Mouse (Mus musculus) stomach, embryonic 14.5 days (tissue): ENCODE measurements around the gene Spata1. TPM values are rescaled to one million over a fixed set of nuclear protein-coding genes. Genes with fewer than 3 reads are reported as not detected.
A peak's percentile ranks its signal among the peaks of the same experiment; 100 is the strongest.

Source experiments
- ATAC-seq: fragments of 200-750 bp; cut with Nextera tagmentation; 2 replicates; pipeline ENCODE4 v1.8.0; 2017; ENCODE audit warnings: low read depth, moderate TSS enrichment; ENCODE audit not compliant: insufficient number of reproducible peaks, insufficient read depth, low FRiP score
- H3K27ac ChIP-seq: fragments of 300-500 bp; sonication (generic); 2 replicates; pipeline ENCODE4 v1.5.1; 2014; ENCODE audit warnings: mild to moderate bottlenecking, low read length, moderate library complexity, mixed read lengths
- H3K27me3 ChIP-seq: fragments of 300-500 bp; sonication (generic); 2 replicates; pipeline ENCODE4 v1.6.1; 2014; ENCODE audit warnings: low read length, control low read depth, mixed read lengths; ENCODE audit not compliant: control insufficient read depth, insufficient read depth
- H3K36me3 ChIP-seq: fragments of 300-500 bp; sonication (generic); 2 replicates; pipeline ENCODE4 v1.6.1; 2014; ENCODE audit warnings: mild to moderate bottlenecking, control low read depth, low read length, moderate library complexity, mixed read lengths; ENCODE audit not compliant: control insufficient read depth, insufficient read depth
- H3K4me1 ChIP-seq: fragments of 300-500 bp; sonication (generic); 2 replicates; pipeline ENCODE4 v1.6.1; 2014; ENCODE audit warnings: low read length, control low read depth, mixed read lengths; ENCODE audit not compliant: control insufficient read depth, insufficient read depth
- H3K4me2 ChIP-seq: fragments of 300-500 bp; sonication (generic); replicated peaks from 2 replicates; pipeline ENCODE4 v1.6.1; 2014; ENCODE audit warnings: low read depth, low read length, control low read depth
- H3K4me3 ChIP-seq: fragments of 300-500 bp; sonication (generic); 2 replicates; pipeline ENCODE4 v1.5.1; 2014; ENCODE audit warnings: low read depth, low read length, control low read depth
- H3K9ac ChIP-seq: fragments of 300-500 bp; sonication (generic); replicated peaks from 2 replicates; pipeline ENCODE4 v1.6.1; 2014; ENCODE audit warnings: low read depth, mild to moderate bottlenecking, control low read depth, low read length, moderate library complexity, mixed read lengths
- H3K9me3 ChIP-seq: fragments of 300-500 bp; sonication (generic); 2 replicates; pipeline ENCODE4 v1.6.1; 2016; ENCODE audit warnings: low read depth, low read length, control low read depth; ENCODE audit not compliant: control insufficient read depth
- WGBS: fragments of 180-500 bp; shearing (Covaris S2); extraction: QIAGEN DNeasy Blood & Tissue Kit; methylation state at CpG from one replicate; pipeline ENCODE4 v1.1.7; 2014; 5-methylcytosine and 5-hydroxymethylcytosine counted together
- polyA plus RNA-seq: library from polyadenylated mRNA; unstranded; fragments of >200 nt; fragmentation: Nextera tagmentation; extraction: Ambion mirVana; gene quantifications from 2 replicates; pipeline ENCODE4 v1.2.1, GENCODE M21; 2014

The Spata1 gene
- 6.3 and 8.0 TPM in 2 replicates for polyA plus RNA-seq

- Histone ChIP-seq H3K4me1 (peaks cover 18% of the 10 kb centered on the region; the same call in 1 of the 2 replicates), H3K9me3 (no peaks in the 10 kb centered on the region), H3K9ac (peak within 1 kb of the TSS; percentile 87), H3K4me3 (peak within 1 kb of the TSS; percentile 94), H3K27ac (peak within 1 kb of the TSS; percentile 91), H3K4me2 (peak within 1 kb of the TSS; percentile 82), H3K36me3 (peaks cover 14% of the 10 kb centered on the region), H3K27me3 (no peaks in the 10 kb centered on the region)
- peak; percentile 95 for ATAC-seq
- WGBS, result under 1% methylated on average over 46 of the region's 88 CpGs
These were observed at the start of gene Spata1, which contains the start of gene Gng5 for GRCm38 (mm10) chr3:146499431-146500002. Spata1 (minus strand) TSS chr3:146499753. Gng5 (plus strand) TSS chr3:146499807.

- no peaks in the 10 kb centered on the region for H3K27me3 ChIP-seq
- no peak overlapping the region for H3K9ac ChIP-seq
- H3K9me3 ChIP-seq, result no peaks in the 10 kb centered on the region
- H3K4me1 ChIP-seq, result no peaks in the 10 kb centered on the region
- H3K27ac ChIP-seq, result no peak overlapping the region
- ATAC-seq, result no peak
- WGBS, result 22% methylated on average over 1 of the region's 1 CpGs
- H3K4me3 ChIP-seq, result no peak overlapping the region
- no peaks in the 10 kb centered on the region for H3K36me3 ChIP-seq
- H3K4me2 ChIP-seq, result no peak overlapping the region
These were observed 44.1 kb upstream of the Spata1 start for GRCm38 (mm10) chr3:146543632-146544031.

GRCm38 (mm10) chr3:146540521-146541273, 41.1 kb upstream of the Spata1 start:
- Histone ChIP-seq H3K4me1 (no peaks in the 10 kb centered on the region), H3K27ac (no peak overlapping the region), H3K27me3 (no peaks in the 10 kb centered on the region), H3K36me3 (no peaks in the 10 kb centered on the region), H3K9me3 (no peaks in the 10 kb centered on the region), H3K4me2 (no peak overlapping the region), H3K9ac (no peak overlapping the region), H3K4me3 (no peak overlapping the region)
- WGBS, result 37% methylated on average over 4 of the region's 4 CpGs
- ATAC-seq, result no peak

- no peaks in the 10 kb centered on the region for H3K27me3 ChIP-seq
- no peak for ATAC-seq
- H3K4me1 ChIP-seq, result no peaks in the 10 kb centered on the region
- no peaks in the 10 kb centered on the region for H3K9me3 ChIP-seq
- H3K4me2 ChIP-seq, result no peak overlapping the region
- H3K9ac ChIP-seq, result no peak overlapping the region
- H3K27ac ChIP-seq, result no peak overlapping the region
- H3K36me3 ChIP-seq, result no peaks in the 10 kb centered on the region
- WGBS, result 66% methylated on average over 6 of the region's 6 CpGs
- H3K4me3 ChIP-seq, result no peak overlapping the region
These were observed 35.4 kb upstream of the Spata1 start for GRCm38 (mm10) chr3:146534986-146535385.

- WGBS, result 49% methylated on average over 2 of the region's 2 CpGs
- no peaks in the 10 kb centered on the region for H3K4me1 ChIP-seq
- no peak overlapping the region for H3K4me2 ChIP-seq
- H3K9ac ChIP-seq, result no peak overlapping the region
- H3K27me3 ChIP-seq, result no peaks in the 10 kb centered on the region
- ATAC-seq, result no peak
- no peaks in the 10 kb centered on the region for H3K9me3 ChIP-seq
- H3K36me3 ChIP-seq, result no peaks in the 10 kb centered on the region
- no peak overlapping the region for H3K27ac ChIP-seq
- H3K4me3 ChIP-seq, result no peak overlapping the region
These were observed 28.8 kb upstream of the Spata1 start for GRCm38 (mm10) chr3:146528335-146528734.

GRCm38 (mm10) chr3:146521652-146522020, 22.1 kb upstream of the Spata1 start:
- Histone ChIP-seq H3K27ac (peak overlapping the region; percentile 99), H3K9ac (0 out of 2 replicates have a peak overlapping the region, but pooled peaks have one; percentile 77), H3K4me3 (peak overlapping the region; percentile 86), H3K36me3 (peaks cover 9% of the 10 kb centered on the region; the same call in 1 of the 2 replicates), H3K9me3 (no peaks in the 10 kb centered on the region), H3K4me1 (no peaks in the 10 kb centered on the region), H3K4me2 (peak overlapping the region; percentile 66), H3K27me3 (no peaks in the 10 kb centered on the region)
- no peak for ATAC-seq
- WGBS, result 12% methylated on average over 8 of the region's 8 CpGs

- peak within 1 kb of the TSS; percentile 99 for H3K27ac ChIP-seq
- peaks cover 9% of the 10 kb centered on the region; the same call in 1 of the 2 replicates for H3K36me3 ChIP-seq
- H3K9ac ChIP-seq, result peak within 1 kb of the TSS; percentile 77
- H3K27me3 ChIP-seq, result no peaks in the 10 kb centered on the region
- peak within 1 kb of the TSS; percentile 86 for H3K4me3 ChIP-seq
- H3K9me3 ChIP-seq, result no peaks in the 10 kb centered on the region
- ATAC-seq, result peak; percentile 95
- no peaks in the 10 kb centered on the region for H3K4me1 ChIP-seq
- H3K4me2 ChIP-seq, result peak within 1 kb of the TSS; percentile 66
- under 1% methylated on average over 69 of the region's 82 CpGs for WGBS
These were observed 21.5 kb upstream of the Spata1 start, which contains the start of gene Rpf1 for GRCm38 (mm10) chr3:146520798-146521651. Rpf1 (minus strand) TSS chr3:146521429.

- H3K9ac ChIP-seq, result peak overlapping the region; percentile 77
- ATAC-seq, result no peak
- peaks cover 9% of the 10 kb centered on the region; the same call in 1 of the 2 replicates for H3K36me3 ChIP-seq
- no peaks in the 10 kb centered on the region for H3K4me1 ChIP-seq
- peak overlapping the region; percentile 66 for H3K4me2 ChIP-seq
- no peaks in the 10 kb centered on the region for H3K9me3 ChIP-seq
- H3K4me3 ChIP-seq, result peak overlapping the region; percentile 86
- H3K27ac ChIP-seq, result peak overlapping the region; percentile 99; the same call in 1 of the 2 replicates
- WGBS, result 34% methylated on average over 5 of the region's 5 CpGs
- H3K27me3 ChIP-seq, result no peaks in the 10 kb centered on the region
These were observed 20.8 kb upstream of the Spata1 start for GRCm38 (mm10) chr3:146520226-146520797.
